Mouse (Mus musculus) embryo, embryonic 11 days (tissue): Measurements from ENCODE around the gene Pld6.

Experiments used
- DNase-seq: peaks from one replicate; pipeline ENCODE4 v3.0.0-alpha.2; 2015

Gene Pld6

DNA sequence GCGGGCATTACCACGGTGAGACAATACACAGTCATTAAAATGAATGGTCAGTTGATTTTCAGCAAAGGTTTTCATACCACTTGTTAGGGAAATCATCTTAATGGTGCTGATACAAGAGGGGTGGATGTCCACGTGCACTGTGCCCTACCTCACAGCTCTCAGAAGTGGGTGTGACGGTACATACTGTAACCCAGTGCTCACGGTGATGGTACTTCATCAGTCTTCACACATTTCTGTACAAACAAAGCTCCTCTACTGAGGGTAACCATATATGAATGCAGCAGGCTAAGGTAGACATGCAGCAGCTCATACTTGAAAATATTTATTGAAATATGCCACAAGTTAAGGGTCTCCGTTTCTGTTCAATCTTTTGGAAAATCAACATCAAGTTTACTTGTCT, 3.9 kb downstream of the Pld6 start:
- no peak for DNase-seq

DNA sequence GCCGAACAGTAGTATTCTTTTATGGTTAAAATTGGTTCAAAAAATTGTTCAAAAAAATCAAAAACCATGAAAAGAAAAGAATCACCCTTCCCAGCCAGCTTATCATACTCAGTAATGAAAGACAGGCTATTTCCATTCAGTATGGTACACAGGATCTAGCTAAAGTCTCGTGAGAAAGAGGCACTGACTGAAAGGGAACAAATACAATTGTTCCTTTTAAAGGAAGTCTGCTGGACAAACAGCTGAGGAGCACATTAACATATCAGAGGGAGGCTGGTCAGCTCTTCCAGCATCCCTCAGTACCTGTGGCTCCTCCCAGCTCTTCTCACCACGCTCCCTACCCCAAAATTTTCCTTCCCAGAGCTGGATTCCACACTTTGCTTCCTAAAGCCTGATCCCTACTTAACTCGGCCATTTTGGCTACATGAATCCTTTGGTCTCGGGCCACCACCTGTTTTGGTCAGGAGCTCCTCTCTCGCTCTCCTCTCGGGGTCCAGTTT, 5.3 kb downstream of the Pld6 start:
- no peak for DNase-seq

DNA sequence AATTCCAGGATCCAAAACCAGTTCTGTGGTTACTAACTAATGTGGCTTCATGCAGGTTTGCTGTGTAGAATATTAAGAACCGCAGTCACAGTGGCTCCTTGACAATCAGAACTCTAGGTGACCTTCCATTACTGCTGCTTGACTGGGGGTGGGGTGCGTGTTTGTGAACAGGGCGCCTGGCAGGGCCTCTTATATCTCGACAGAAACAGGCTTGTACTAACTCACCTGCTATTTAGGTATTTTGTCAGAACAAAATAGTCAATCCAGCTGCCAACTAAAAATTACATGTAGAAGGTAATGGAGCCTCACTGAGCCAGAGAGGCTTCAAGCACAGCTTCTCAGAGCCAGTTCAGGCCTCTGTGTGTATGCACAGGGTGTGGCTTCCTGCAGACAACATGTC, 7.2 kb downstream of the Pld6 start:
- no peak for DNase-seq

DNA sequence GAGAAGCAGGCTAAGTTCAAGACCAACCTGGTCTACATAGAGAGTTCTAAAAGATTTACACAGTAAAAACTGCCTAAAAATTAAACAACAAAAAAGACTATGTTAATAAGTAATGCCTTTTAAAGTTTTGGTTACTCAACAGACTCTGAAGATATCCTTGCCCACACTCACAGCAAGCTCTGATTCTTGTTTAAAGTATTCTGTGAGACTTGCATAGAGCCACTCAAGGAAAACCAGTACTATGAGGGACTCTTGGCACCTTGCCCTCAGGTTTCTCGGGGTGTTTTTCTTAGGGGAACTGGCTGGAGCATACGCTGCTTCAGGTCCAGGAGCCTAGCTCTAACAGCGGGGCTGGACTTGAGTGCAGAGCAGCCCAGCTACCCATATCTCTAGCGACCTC, 8.0 kb downstream of the Pld6 start:
- DNase-seq: no peak

DNA sequence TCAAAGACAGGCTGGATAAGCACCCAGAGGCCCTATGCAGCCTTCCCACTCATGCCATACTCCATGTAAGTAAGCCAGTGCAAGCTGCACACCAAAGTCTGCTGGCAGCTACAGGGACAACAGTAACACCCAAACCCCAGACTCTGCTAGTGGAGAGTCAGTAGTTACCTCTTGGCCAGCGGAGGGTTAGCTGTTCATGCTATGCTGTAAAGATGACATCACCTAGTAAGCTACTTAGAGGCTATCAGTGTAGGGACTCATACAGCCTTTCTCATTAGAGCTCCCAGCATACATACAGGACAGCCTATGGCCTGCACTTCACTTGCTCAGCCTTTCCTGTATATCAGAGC, 8.6 kb downstream of the Pld6 start:
- no peak for DNase-seq

DNA sequence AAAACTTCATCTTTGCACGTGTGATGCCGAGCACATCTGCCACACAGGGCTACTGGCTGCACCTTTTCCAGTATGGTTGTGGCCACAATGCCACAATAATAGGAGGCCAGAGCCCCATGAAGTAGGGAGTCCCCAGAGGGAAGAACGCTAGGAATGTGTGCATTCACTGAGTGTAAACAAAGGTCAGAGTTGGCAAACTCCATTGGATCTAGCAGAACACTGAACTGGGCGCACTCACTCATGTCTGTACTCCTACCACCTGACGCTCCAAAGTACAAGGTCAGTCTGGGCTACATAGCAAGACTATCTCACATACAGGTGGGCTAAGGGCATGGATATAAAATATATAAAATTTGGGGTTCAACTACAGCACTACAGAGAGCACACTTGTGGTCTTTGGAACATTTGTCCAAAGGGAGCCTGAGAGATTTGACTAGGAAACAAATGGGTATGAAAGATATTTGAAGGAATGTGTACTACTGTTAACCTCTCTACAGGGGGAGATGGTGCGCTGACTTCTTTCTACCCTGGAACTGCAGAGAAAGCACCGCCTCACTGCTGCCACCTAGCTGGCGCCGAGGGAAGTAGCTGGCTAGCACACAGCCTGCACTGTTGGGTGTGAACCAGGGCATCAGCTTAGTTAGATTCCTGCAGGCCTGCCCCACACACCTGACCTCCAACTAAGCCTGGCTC, 9.1 kb downstream of the Pld6 start:
- DNase-seq: peak; percentile 75

DNA sequence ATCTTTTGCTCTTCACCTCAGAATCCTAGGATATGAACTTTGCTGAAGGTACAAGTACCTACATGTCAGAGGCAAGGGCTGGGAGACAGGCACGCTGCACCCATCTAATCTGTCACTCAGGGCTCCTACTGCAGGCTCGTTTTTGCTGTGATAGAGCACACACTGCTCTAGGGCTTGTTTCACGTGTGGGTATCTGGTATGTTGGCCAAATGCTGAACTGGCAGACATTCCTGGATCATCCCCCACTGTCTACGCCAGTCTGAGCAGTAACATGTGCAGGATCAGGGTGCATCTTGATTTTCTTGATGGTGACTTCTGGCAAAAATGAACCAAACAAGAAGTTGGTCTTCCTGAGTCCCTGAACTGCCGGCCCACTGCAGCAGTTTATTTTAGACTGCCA, 10.2 kb downstream of the Pld6 start:
- DNase-seq: no peak

DNA sequence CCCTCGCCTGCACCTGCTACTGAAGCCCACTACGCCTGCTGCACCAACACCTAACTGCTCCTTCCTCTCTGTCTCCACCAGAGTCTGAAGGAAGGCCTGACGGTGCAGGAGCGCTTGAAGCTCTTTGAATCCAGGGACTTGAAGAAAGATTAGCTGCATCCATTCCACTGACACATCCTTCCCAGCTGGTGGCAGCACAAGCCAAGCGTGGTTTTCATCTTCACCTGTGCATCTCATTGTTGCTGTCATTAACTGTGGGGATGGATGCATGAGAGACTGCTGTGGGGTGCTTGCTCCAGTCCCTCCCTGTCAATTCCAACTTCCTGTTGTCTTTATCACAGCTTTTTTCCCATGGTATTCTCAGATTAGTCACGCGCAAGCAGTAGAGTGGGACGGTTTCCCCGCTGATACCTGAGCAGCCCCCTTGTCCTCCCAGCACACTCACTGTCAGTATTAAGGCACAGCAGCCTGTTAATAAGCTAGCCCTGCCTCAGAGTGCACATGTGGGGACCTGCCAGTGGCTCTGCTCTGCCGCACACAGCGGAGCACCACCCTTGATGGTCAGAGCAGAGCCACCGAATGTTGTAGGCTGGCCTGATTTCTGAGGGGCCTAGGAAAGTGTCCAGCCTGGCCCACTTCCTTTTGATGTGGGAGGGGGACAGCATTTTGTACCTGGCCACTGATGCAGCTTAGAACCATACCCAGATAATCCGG, 11.9 kb downstream of the Pld6 start:
- DNase-seq: no peak

DNA sequence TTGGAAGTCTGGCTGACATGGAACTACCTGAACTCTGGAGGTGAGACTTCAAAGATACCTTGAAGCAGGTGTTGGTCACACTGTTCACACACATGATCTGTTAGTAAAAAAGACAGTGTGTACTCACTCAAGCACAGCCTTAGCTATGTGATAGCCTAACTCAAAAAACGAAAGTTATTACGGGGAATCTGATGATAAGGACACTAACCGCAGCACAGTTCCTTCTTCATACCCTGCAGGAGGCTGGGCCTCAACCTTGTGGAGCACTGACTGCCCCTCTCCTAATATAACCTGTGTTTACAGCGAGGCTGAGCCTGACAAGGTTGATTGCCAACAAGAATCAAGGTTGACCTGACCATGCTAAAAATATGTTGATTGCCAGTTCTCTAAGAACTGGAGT, 12.9 kb downstream of the Pld6 start:
- no peak for DNase-seq

DNA sequence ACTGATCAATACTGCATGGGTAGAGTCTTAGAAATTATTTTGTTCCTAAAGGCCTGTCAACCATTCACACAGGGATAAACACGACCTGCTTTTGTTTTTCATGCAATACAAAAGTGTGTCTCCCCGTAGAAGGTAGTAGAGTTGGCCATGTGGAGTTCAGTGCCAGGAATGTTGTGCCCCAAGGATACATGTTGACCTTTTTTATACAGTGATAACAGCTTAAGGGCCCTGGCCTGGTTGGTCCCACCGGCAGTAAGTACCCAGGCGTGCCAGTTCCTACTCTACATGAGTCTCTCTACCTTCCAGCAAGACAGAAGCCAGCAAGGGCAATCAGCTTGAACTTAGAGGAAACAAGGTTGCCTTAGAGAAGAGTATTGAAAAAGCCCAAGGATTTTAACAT, 14.5 kb downstream of the Pld6 start:
- DNase-seq: no peak

DNA sequence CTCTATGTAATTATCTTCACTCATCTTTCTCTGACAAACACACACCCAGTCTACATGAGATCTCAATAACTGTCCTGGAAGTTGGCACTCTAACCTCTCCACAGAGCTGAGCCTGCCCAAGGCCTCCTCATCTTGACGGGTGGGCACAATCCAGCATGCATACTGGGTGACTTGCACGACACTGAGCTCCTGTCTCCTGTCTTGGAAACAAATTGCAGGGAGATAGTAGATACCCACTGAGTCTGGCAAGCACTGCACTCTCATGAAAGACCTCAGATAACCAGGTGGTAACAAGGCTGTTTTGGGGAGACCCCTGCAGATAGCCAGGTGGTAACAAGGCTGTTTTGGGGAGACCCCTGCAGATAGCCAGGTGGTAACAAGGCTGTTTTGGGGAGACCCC, 15.2 kb downstream of the Pld6 start:
- DNase-seq: no peak

DNA sequence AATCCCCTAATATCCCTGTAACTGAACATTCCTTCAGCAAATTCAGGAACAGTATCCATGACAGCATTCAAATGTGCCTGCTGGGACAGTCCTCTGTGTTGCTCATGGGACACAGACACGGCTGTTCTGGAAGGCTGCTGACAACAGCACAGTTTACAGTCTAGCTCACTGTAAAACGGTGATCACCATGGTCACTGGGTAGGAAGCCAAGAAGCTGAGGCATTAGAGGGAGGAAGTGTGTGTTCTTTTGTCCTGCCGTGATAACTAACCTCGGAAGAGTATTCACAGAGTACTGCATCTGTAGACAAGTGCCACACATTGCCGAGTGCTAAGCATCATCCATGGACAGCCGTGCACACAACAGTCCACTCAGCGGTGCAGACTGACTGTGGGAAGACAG, 16.7 kb downstream of the Pld6 start:
- no peak for DNase-seq

DNA sequence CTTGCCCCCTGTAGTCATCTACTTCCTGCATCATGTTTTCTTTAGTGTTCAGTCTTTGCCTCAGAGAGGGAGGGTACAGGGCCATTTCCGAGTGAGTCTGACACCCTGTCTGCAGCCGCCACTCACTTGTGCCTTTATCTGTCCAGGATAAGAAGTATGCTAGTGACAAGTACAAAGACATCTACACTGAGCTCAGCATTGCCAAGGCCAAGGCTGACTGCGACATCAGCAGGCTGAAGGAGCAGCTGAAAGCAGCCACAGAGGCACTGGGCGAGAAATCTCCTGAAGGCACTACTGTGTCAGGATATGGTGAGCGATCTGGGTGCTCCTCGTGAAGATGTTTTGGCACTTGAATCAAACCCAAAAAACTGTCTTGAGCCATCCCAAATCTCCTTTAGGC, 17.7 kb downstream of the Pld6 start:
- DNase-seq: no peak

DNA sequence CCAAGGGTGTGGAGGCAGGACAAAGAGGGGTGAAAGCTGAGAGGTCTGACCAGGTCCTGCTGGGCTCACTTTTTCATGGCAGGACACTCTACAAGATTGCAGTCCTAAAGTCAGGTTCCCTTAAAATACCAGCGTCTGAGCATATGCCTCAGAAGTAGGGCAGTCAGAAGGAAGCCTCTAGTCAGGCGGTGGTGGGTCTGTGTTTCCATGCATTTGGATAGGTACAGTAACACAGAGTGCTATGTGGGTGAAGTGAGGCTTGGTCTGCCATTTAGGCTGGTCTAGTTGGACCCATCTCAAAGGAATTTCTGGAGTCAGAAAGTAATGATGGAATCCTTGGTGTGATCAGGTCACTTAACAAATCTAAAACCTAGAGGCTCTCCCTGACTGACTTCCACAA, 18.1 kb downstream of the Pld6 start:
- no peak for DNase-seq

DNA sequence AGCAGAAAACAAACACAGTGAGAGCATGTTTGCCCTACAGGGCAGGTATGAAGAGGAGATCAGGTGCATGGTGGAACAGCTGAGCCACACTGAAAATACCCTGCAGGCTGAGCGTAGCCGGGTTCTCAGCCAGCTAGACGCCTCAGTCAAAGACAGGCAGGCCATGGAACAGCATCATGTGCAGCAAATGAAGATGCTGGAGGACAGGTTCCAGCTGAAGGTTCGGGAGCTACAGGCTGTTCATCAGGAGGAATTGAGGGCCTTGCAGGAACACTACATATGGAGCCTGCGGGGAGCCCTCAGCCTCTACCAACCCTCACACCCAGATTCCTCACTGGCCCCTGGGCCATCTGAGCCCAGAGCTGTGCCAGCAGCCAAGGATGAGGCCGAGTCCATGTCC, 26.6 kb downstream of the Pld6 start:
- DNase-seq: no peak

DNA sequence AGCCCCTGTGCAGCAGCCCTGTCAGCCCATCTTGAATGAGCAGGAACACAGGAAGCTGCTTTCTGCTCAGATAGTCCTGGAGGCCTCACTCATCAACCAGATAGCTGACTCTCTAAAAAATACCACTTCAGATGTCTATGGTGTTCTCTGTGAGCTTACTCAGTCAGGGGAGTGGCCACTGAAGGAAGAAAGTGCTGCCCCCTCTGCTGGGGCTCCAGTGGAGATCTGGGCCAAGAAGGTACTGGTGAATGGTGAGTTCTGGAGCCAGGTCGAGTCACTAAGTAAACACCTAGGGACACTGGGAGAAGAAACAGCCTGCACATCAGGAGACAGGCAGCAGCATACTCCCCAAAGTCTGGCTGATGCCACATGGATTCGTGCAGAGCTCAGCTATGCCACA, 27.8 kb downstream of the Pld6 start:
- DNase-seq: no peak

DNA sequence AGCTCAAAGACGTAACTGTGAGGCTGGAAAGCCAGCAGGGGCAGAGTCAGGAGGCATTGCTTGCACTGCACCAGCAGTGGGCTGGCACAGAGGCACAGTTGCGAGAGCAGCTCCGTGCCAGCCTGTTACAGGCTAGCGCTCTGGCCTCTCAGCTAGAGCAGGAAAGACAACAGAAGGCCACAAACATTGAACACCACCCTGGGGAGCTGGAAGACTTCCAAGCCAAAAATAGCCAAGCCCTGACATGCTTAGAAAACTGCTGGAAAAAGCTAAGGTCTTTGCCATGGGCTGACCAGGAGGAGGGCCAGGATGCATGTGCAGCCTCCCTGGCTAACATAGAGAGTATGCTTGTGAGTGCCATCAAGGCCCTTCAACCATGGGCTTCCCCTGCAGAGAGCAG, 28.3 kb downstream of the Pld6 start:
- no peak for DNase-seq

DNA sequence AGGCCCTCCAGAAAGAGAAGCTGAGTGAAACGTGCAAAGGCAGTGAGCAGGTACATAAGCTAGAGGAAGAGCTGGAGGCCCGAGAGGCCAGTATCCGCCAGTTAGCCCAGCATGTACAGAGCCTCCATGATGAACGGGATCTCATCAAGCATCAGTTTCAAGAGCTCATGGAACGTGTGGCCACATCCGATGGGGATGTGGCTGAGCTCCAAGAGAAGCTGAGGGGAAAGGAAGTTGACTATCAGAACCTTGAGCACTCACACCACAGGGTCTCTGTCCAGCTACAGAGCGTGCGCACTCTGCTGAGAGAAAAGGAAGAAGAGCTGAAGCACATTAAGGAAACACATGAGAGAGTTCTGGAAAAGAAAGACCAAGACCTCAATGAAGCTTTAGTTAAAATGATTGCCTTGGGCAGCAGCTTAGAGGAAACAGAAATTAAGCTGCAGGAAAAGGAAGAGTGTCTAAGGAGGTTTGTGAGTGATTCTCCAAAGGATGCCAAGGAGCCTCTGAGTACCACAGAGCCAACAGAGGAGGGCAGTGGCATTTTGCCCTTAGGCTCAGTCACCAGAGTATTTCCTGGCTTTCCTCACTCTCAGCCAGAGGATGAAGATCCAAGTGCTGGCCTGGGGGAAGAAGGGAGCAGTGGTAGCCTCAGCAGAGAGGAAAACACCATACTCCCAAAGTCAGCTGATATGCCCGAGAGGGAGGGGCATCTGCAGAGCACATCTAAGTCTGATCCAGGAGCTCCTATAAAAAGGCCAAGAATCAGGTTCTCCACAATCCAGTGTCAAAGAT, 29.1 kb downstream of the Pld6 start:
- no peak for DNase-seq

DNA sequence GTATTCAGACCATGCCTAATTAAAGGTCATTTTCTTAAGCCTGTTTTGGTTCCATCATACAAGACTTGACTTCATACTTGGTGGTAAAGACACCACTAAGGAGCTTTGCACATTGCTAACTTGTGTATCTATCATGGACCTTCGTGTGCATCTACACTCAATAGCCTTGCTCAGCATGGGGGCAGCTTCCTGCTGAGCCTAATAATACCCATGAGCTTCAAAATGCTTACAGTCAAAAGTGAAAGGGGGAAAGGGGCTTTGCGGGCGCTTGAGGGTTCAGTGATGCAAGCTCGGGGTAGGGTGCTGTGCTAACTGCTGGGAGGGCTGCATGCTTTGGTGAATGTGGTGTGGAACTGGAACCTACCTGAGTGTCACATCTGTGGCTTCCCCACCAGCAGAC, 31.1 kb downstream of the Pld6 start:
- DNase-seq: no peak

DNA sequence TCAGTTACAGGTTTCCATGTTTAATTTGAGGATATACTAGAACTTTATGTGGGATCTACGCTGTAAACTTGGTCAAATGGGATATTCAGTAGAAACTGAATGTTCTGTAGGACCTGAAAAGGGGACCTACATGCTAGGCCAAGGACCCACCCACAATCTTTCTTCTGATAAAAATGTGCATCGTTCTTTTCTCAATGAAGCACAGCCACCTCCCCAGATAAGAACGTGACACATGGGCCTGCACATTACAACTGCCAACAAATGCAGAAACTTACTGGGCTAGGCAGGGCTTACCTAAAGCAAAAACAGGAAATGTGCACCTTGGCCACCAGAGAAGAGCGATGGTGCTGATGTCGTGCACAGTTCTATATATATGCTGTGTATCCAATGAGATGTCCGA, 32.9 kb downstream of the Pld6 start:
- DNase-seq: no peak

DNA sequence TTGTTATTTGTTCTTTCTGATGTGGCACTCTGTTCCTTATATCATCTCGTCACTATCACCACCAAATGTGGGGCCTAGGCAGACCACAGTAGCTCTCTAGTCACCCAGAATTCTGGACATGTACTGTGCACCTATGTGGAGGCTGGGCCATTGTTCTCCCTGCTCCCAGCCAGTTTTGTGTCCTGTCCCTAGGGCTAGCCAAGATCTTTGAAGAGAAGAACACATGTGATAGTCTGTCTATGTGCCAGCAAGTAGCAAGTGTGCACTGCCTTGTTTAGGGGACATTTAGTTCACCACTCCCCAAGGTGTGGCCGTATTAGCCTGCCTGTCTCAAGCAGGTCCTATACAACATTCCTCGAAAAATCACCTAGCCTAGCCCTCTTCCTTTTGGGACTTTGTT, 38.4 kb downstream of the Pld6 start:
- no peak for DNase-seq

DNA sequence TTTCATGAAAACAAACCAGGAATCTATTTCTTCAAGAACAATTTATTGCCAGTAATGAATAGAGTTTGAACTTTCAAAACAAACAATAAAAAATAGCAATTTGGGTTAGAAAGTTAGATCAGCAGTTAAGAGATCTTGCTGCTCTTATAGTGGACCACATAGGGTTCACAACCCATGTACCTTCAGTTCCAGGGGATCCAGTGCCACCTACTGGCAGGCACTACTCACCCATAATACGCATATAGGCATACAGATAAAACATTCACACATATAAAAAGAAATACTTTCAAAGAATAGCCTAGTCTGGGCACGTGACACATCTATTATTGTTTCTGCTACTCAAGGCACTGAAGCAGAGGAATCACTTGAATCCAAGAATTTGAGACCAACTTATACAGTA, 40.8 kb downstream of the Pld6 start:
- DNase-seq: peak; percentile 39

DNA sequence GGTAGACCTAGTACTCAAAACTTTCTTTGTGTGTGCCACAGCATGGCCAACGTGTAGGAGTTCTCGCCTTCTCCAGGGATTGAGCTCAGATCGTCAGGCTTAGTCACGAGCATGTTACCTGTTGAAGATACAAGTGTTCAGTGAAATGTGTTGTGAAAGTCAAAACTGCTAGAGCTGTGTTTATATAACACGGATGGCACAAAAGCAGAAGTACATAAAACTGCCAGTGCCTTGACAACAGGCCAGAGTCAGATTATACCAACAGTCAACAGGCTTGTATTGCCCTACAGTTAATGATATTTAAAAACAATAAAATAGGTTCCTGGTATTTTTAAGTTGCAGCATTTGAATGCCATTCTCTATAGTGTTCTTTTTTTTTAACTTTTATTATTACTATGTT, 41.6 kb downstream of the Pld6 start:
- DNase-seq: no peak

DNA sequence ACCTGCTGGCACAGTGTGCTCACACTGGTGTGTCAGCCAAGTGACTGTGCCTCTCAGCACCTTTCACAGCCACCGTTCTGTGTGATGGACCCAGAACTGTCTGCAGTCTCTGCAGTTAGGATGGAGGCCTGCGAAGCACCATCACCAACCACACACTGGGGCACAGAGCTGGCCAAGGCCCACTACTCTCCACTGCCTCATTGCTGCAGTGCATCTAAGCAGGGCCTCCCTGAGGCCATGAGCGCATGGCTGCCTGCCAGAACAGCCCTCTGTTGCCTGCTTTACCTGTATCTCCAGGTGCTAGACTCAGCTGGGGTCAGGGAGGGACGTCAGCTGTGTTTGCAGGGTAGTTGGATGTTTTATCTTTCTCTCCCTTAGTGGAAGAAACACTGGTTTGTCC, 43.1 kb downstream of the Pld6 start:
- DNase-seq: no peak
